Mouse (Mus musculus) adrenal gland, postnatal 10 days (tissue): Measurements from ENCODE around the gene Taf5. TPM values are rescaled to one million over a fixed set of nuclear protein-coding genes. Genes with fewer than 3 reads are reported as not detected.

Experiments used
- DNase-seq: peaks from one replicate; pipeline ENCODE4 v3.0.0; 2021; ENCODE audit warnings: mixed read lengths
- long read RNA-seq, 2 experiments: library from polyadenylated mRNA; stranded (forward); transcript quantifications; one replicate each; pipeline ENCODE4 v2.0.0; 2021
- total RNA-seq, 2 experiments: library from RNA; stranded (reverse); gene quantifications; 2 replicates each; pipeline ENCODE4 v1.2.3; 2021

Gene Taf5
- 1 to 10 TPM; 4.4 to 4.8 TPM for total RNA-seq
- long read RNA-seq, experiment 1, transcript Taf5-201 (11 exons, 3,260 nt), result major isoform, 12 of 22 reads
- long read RNA-seq, experiment 1, partial matches to known transcripts, result 10 of 22 reads
- long read RNA-seq, experiment 1, other reads (novel, unspliced or antisense), result 0 of 22 reads
- long read RNA-seq, experiment 2, transcript Taf5-201 (11 exons, 3,260 nt), result major isoform, 6 of 9 reads
- long read RNA-seq, experiment 2, partial matches to known transcripts, result 2 of 9 reads
- long read RNA-seq, experiment 2, other reads (novel, unspliced or antisense), result 1 of 9 reads

- DNase-seq, result peak; percentile 98
Observed at GRCm38 (mm10) chr19:47067096-47067882, at the start of gene Taf5. Taf5 (plus strand) TSS chr19:47067746.

DNA sequence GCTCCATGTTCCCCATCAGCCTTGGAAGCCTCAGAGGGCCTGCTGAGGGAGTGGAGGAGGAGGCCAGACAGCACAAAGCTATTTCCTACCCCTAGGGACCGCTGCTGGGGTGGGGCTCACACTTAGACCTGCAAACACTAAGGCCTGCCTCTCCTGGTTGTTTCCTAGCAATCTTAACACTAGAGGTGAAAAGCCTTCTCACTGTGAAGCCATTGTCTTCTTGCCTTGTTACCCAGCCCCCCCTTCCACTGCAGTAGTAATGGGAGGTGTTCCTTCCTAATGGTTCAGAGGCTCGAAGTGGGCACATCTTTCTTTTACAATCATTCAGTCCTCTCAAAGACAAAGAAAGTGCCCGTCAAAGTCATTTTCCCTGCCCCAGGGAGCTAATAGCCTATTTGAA is 49.7 kb upstream of the Taf5 start:
- no peak for DNase-seq

- DNase-seq, result no peak
Observed at GRCm38 (mm10) chr19:47018330-47018729, 49.2 kb upstream of the Taf5 start.

GRCm38 (mm10) chr19:47019326-47019725 is 48.2 kb upstream of the Taf5 start:
- no peak for DNase-seq

DNA sequence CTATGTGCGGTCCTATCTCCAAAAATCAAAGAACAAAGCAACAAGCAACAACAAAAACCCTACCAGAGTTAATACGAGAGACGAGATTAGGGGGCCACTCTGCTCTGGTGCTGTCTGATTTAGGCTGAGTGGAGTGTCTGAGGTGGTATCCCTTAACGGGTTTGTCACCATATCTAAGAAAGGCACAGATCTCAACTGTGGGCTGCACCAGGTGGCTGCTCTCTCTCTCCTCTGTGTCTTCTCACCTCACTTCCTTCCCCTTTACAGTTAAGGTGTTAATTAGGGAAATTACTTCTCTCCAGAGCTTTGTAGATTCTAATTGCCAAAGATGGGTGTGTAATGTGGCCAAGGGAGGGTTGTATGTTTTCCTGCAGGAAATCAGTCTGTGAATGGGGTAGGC is 44.8 kb upstream of the Taf5 start:
- no peak for DNase-seq

- no peak for DNase-seq
Observed at GRCm38 (mm10) chr19:47023546-47023945, 44.0 kb upstream of the Taf5 start.

- peak; percentile 28 for DNase-seq
Observed at GRCm38 (mm10) chr19:47024954-47025353, 42.6 kb upstream of the Taf5 start.

DNA sequence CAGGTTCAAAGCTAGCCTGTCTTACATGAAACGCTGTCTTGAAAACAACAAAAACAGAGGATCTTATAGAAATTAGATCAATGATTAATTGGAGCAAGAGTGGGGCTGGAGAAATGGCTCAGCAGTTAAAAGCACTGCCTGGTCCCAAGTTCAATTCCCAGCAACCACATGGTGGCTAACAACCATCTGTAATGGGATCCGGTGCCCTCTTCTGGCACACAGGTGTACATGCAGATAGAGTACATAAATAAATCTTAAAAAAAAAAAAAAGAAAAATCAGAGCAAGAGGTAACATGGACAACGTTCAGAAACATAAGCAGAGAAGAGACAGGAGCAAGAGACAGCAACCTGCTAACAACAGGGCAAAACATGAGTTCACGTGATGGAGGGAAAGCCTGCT is 41.0 kb upstream of the Taf5 start:
- no peak for DNase-seq

GRCm38 (mm10) chr19:47029796-47030195 is 37.8 kb upstream of the Taf5 start:
- DNase-seq, result no peak

- no peak for DNase-seq
Observed at GRCm38 (mm10) chr19:47031770-47032169, 35.8 kb upstream of the Taf5 start.

GRCm38 (mm10) chr19:47034916-47035315 is 32.6 kb upstream of the Taf5 start:
- no peak for DNase-seq

DNA sequence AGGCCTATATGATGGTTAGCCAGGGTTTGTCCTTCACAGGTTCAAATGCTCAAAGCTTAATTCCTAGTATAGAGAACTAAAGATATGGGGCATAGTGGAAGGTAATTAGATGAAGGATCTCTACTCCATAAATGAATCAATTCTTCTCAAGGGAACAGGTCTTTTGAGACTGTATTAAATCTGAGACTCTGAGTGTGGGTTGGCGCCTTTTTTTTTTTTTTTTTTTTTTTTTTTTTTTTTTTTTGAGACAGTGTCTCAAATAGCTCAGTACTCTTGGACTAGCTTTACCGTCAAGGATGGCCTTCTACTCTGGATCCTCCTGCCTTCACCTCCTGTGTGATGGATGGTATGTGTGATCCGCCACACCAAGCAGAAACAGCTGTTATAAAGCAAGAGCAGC is 30.9 kb upstream of the Taf5 start:
- DNase-seq, result no peak

DNA sequence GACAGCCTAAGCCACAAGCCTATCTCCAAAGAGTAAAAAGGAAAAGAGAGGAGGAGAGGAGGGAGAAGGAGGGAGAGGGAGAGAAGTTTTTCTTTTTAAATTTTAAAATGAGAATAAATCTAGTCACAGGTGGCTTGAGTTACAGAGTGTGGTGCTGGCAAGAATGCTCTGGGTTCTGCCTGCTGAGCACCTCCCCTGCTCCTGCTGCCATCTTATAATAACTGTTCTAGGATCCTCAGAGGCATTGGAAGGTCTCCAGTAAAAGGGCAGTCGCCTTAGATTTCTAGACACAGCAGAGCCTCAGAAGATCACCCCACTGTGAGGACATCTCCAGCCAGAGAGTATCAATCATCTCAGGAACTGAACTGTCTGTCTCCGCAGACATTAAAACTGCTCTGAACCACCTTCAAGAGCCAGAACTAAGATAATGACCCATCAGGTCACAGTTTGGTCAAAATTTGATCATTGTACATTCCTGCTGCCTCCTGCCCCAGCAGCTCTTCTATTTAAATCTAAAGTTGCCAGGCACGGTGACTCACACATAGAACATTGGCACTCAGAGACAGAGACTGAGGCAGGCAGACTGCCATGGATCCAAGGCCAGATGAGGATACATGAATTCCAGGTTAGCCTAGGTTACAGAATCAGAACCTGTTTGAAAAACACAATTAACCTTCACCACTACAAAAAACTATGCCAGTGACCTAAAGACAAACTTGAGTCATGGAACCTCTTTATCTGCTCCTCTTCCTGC is 26.6 kb upstream of the Taf5 start:
- DNase-seq, result peak; percentile 47

DNA sequence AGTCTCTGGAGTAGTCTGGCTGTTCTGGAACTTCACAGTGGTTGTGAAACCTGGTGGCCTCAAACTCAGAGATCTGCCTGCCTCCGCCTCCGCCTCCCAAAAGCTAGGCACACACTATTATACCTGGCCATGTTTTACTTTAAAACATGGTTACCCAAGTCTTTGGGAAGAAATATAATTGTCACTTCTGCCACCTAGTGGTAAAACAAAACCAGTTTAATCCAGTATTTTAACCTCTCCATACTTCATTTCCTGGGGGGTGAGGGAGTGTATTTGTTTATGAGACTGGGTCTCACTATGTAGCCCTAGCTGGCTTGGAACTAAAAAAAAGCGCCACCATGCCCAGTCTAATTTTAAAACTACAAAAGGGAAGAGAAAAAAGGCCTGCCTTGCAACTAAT is 23.9 kb upstream of the Taf5 start:
- DNase-seq, result no peak

- DNase-seq, result no peak
Observed at GRCm38 (mm10) chr19:47046343-47046742, 21.2 kb upstream of the Taf5 start.

DNA sequence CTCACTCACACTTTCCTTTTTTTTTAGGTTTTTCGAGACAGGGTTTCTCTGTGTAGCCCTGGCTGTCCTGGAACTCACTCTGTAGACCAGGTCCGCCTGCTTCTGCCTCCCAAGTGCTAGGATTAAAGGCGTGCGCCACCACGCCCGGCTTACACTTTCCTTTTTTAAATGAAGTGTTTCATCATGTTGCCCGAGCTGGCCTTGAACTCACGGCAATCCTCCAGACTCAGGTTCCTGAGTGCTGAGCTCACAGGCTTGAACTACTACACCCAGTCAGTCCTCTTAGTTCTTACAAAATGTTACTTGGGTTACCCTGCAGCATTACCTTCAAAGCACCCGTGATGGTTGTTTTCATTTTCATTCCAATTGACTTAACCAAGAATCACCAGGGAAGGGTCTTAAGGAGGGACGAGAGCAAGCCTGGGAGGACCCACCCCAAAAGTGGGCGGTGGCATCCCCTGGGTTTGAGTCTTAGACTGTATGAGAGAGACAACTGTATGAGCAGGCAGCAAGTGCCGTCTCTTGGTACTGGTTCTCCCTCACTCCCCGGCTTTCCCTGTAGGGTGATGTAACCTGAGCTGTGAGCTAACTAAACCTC is 20.2 kb upstream of the Taf5 start:
- peak; percentile 51 for DNase-seq

GRCm38 (mm10) chr19:47049061-47049460 is 18.5 kb upstream of the Taf5 start:
- no peak for DNase-seq

DNA sequence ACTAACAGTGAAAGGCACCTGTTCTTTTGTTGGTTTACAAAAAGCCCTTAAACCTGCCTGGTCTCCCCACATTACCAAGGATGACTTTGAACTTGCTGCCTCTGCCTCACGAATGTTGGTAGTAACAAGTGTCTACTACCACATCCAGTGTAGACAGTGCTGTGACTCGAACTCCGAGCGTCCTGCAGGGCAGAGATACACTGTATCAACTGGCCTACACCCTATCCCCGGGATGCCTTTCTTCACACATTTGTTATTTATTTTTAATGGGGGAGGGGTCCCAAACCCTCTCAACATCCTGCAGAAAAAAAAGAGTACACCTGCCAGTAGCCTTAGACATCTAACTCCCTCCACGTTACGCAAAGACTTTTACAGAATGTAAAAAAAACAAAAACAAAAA is 17.7 kb upstream of the Taf5 start:
- DNase-seq, result no peak

- peak; percentile 84 for DNase-seq
Observed at GRCm38 (mm10) chr19:47050271-47051032, 17.1 kb upstream of the Taf5 start, which contains the start of gene Pcgf6. Pcgf6 (minus strand) TSS chr19:47050906.

DNA sequence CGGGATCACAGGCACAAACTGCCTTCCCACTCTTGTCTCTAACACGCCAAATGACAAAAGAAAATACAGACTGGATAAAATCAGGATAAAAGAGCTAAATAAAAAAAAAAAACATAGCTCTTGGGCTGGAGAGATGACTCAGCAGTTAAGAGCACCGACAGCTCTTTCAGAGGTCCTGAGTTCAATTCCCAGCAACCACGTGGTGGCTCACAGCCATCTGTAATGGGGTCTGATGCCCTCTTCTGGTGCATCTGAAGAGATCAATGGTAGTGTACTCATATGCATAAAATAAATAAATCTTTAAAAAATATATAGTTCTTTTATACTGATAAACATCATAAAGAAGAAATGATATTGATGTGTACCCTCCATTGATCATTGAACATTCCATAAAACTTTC is 14.6 kb upstream of the Taf5 start:
- DNase-seq, result no peak

GRCm38 (mm10) chr19:47053471-47053870 is 14.1 kb upstream of the Taf5 start:
- DNase-seq, result no peak

DNA sequence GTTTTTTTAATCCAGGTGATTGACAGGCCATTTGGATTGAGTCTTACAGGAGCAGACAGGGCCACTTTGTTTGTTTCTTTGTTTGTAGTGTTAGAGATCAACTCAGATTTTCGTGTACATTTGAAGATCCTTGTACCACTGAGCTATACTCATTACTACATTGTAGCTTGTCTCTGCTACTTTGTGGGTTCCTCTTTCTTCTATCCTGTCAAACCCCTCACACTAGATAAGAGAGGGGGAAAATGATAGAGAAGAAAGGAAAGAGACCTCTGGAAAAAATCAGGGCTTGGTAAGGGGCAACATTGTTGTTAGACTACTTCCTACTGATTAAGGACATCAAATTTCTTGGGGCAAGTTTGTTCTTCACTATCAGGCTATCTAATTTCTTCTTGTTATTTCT is 9.9 kb upstream of the Taf5 start:
- no peak for DNase-seq
